8 mouse cellular contexts compared by ENCODE assay signal in the genomic region with DNA sequence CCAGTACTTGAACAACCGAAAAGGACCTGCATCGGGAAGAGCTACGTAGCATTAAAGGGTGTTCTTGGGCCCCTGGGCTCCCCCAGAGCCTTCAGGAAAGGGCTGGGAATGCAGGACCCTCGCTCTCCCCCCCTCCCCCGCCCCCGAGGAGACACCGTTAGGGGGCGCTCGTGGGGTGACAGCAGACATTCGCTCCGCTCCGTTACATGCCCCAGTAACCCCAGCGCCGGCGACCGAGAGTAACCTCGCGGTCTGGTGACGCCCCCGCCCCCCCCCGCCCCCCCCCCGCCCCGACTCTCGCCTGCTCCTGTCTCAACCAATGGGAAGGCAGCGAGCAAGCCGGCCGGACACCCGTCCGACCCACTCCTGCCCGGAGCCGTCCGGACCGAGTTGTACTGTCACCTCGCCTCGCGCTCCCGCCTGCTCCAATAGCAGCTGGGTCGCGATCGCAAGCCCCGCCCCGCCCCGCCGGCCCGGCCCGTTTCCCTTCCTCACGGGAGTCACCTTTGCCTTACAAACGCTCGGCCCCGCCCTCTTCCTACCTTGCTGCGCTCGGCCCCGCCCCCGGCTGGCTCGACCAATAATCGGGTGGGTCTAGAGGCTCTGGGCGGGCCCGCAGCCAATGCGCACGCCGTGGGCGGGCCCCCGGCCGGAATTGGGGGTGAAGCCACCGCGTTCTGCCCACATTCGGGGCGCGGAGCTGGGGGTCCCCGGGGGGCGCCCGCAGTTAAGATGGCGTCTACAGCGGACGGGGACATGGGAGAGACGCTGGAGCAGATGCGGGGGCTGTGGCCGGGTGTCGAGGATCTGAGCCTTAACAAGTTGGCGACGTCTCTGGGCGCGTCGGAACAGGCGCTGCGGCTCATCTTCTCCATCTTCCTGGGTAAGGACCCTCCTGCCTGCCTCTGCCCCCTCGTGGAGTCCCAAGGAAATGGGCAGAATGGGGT. TPM values are rescaled to one million over a fixed set of nuclear protein-coding genes. Genes with fewer than 3 reads are reported as not detected.
DNase-seq lines count a peak whose midpoint lies in the region; ATAC-seq and TF ChIP-seq lines count a peak whose summit lies in the region.

A gene (plus strand): TSS at position 551 of the 947 bp plus-strand sequence.

- H3K9ac ChIP-seq in heart, embryonic 11.5 days (ENCODE audit: low read depth, low read length), result peak within 1 kb of the TSS; percentile 78
- peak within 1 kb of the TSS; percentile 71 for H3K9ac ChIP-seq in kidney, embryonic 16.5 days (replicated peaks; ENCODE audit: low read length)
- peak within 1 kb of the TSS; percentile 93 for H3K9ac ChIP-seq in liver, adult 2 months (ENCODE audit: low read depth, low read length)

- no peaks in the 10 kb centered on the region for H3K27me3 ChIP-seq in C2C12 (ENCODE audit: control insufficient read depth, insufficient read depth, insufficient read length)
- no peaks in the 10 kb centered on the region for H3K27me3 ChIP-seq in erythroblast, embryonic 14.5 days (ENCODE audit: control insufficient read depth)
- no peaks in the 10 kb centered on the region for H3K27me3 ChIP-seq in heart, embryonic 11.5 days (ENCODE audit: control insufficient read depth, insufficient read depth, low read length)
- no peaks in the 10 kb centered on the region for H3K27me3 ChIP-seq in kidney, embryonic 16.5 days (ENCODE audit: insufficient read depth, low read length)
- H3K27me3 ChIP-seq in liver, adult 2 months (ENCODE audit: control insufficient read depth, insufficient read depth, low read length), result no peaks in the 10 kb centered on the region
- H3K27me3 ChIP-seq in myocyte (ENCODE audit: control insufficient read depth, insufficient read depth, insufficient read length), result no peaks in the 10 kb centered on the region
- no peaks in the 10 kb centered on the region for H3K27me3 ChIP-seq in splenic B cell, adult 2 months (ENCODE audit: control insufficient read depth, insufficient read depth, low read length, poor library complexity, severe bottlenecking)

- H3K4me2 ChIP-seq in heart, embryonic 11.5 days, result peak within 1 kb of the TSS; percentile 91
- peak within 1 kb of the TSS; percentile 71 for H3K4me2 ChIP-seq in kidney, embryonic 16.5 days (replicated peaks; ENCODE audit: low read depth, low read length)
- H3K4me2 ChIP-seq in myocyte (ENCODE audit: low read depth), result peak within 1 kb of the TSS; percentile 76

- no peaks in the 10 kb centered on the region for H3K79me3 ChIP-seq in C2C12 (ENCODE audit: low read depth)

- H3K27ac ChIP-seq in heart, embryonic 11.5 days (ENCODE audit: low read depth, low read length), result peak within 1 kb of the TSS; percentile 75
- peak within 1 kb of the TSS; percentile 82 for H3K27ac ChIP-seq in kidney, embryonic 16.5 days (ENCODE audit: low read length)
- peak within 1 kb of the TSS; percentile 97 for H3K27ac ChIP-seq in liver, adult 2 months (replicated peaks; ENCODE audit: insufficient read depth, low read depth, low read length)

- peak; percentile 69 for TF ChIP-seq CTCF in C2C12 (IDR thresholded peaks at IDR 0.05; ENCODE audit: control insufficient read depth, insufficient read depth, insufficient read length)
- TF ChIP-seq CTCF in brain, embryonic 14.5 days (IDR thresholded peaks at IDR 0.05; ENCODE audit: borderline replicate concordance, extremely low read depth, insufficient read depth, insufficient read length), result peak; percentile 68
- peak; percentile 77 for TF ChIP-seq CTCF in liver, adult 2 months (IDR thresholded peaks at IDR 0.05; ENCODE audit: low read depth, low read length)

- H3K36me3 ChIP-seq in C2C12 (ENCODE audit: control insufficient read depth, insufficient read depth) (no peaks in the 10 kb centered on the region), myocyte (ENCODE audit: control insufficient read depth, insufficient read depth) (peaks cover 4% of the 10 kb centered on the region)
- peaks cover 30% of the 10 kb centered on the region for H3K36me3 ChIP-seq in erythroblast, embryonic 14.5 days (ENCODE audit: control insufficient read depth)
- no peaks in the 10 kb centered on the region for H3K36me3 ChIP-seq in heart, embryonic 11.5 days (ENCODE audit: control insufficient read depth, insufficient read depth, low read length)
- no peaks in the 10 kb centered on the region for H3K36me3 ChIP-seq in kidney, embryonic 16.5 days (ENCODE audit: insufficient read depth, low read length)
- H3K36me3 ChIP-seq in liver, adult 2 months (ENCODE audit: control insufficient read depth, insufficient read depth, low read length), result no peaks in the 10 kb centered on the region
- no peaks in the 10 kb centered on the region for H3K36me3 ChIP-seq in splenic B cell, adult 2 months (ENCODE audit: control insufficient read depth, insufficient read depth, low read length, poor library complexity, severe bottlenecking)

- peak within 1 kb of the TSS; percentile 60 for H3K4me3 ChIP-seq in C2C12 (ENCODE audit: insufficient read depth, poor library complexity, severe bottlenecking)
- H3K4me3 ChIP-seq in erythroblast, embryonic 14.5 days (replicated peaks), result peak within 1 kb of the TSS; percentile 100
- H3K4me3 ChIP-seq in heart, embryonic 11.5 days (ENCODE audit: low read depth, low read length), result peak within 1 kb of the TSS; percentile 81
- peak within 1 kb of the TSS; percentile 77 for H3K4me3 ChIP-seq in kidney, embryonic 16.5 days (ENCODE audit: low read length)
- peak within 1 kb of the TSS; percentile 85 for H3K4me3 ChIP-seq in liver, adult 2 months (ENCODE audit: insufficient read depth, low read depth, low read length)
- H3K4me3 ChIP-seq in myocyte, result peak within 1 kb of the TSS; percentile 74

- H3K79me2 ChIP-seq in C2C12 (ENCODE audit: control insufficient read depth, insufficient read depth) (peaks cover 10% of the 10 kb centered on the region), myocyte (ENCODE audit: control insufficient read depth, insufficient read depth) (peaks cover 24% of the 10 kb centered on the region)
- H3K79me2 ChIP-seq in liver, adult 2 months (ENCODE audit: control insufficient read depth, insufficient read depth, low read length), result peaks cover 26% of the 10 kb centered on the region; the same call in 1 of the 2 replicates

- under 1% methylated on average over 50 of the region's 87 CpGs for WGBS in heart, embryonic 11.5 days (ENCODE audit: insufficient replicate concordance)
- 0% methylated on average over 57 of the region's 87 CpGs for WGBS in kidney, embryonic 16.5 days
- WGBS in liver, adult 2 months, result 2% methylated on average over 81 of the region's 87 CpGs

- no peaks in the 10 kb centered on the region for H3K9me3 ChIP-seq in erythroblast, embryonic 14.5 days (ENCODE audit: control insufficient read depth, low read length)
- H3K9me3 ChIP-seq in heart, embryonic 11.5 days (replicated peaks; ENCODE audit: control insufficient read depth, low read length), result no peaks in the 10 kb centered on the region
- H3K9me3 ChIP-seq in kidney, embryonic 16.5 days (ENCODE audit: low read length), result no peaks in the 10 kb centered on the region

- peaks cover 60% of the 10 kb centered on the region for H3K4me1 ChIP-seq in erythroblast, embryonic 14.5 days (ENCODE audit: control insufficient read depth)
- peaks cover 4% of the 10 kb centered on the region; the same call in 1 of the 2 replicates for H3K4me1 ChIP-seq in heart, embryonic 11.5 days (ENCODE audit: control insufficient read depth, insufficient read depth, low read length)
- peaks cover 9% of the 10 kb centered on the region; the same call in 1 of the 2 replicates for H3K4me1 ChIP-seq in kidney, embryonic 16.5 days (ENCODE audit: insufficient read depth, low read length)
- H3K4me1 ChIP-seq in liver, adult 2 months (ENCODE audit: control insufficient read depth, insufficient read depth, low read length), result peaks cover 24% of the 10 kb centered on the region

- peak; percentile 98 for DNase-seq in brain, embryonic 14.5 days (ENCODE audit: low read depth)
- peak; percentile 87 for DNase-seq in liver, adult 2 months (ENCODE audit: extremely low read depth, low read depth, low spot score)
- DNase-seq in splenic B cell, adult 2 months (ENCODE audit: low read depth, low spot score), result peak; percentile 99

- peak within 1 kb of the TSS; percentile 61 for H3ac ChIP-seq in C2C12 (ENCODE audit: control insufficient read depth, insufficient read length, low read depth)
- H3ac ChIP-seq in myocyte (ENCODE audit: control insufficient read depth, insufficient read length), result peak within 1 kb of the TSS; percentile 13

- peak; percentile 99 for ATAC-seq in heart, embryonic 11.5 days (replicated peaks; ENCODE audit: insufficient number of reproducible peaks, low FRiP score, low TSS enrichment)
- ATAC-seq in kidney, embryonic 16.5 days (ENCODE audit: low FRiP score, low TSS enrichment), result peak; percentile 97

- TF ChIP-seq POLR2A in brain, embryonic 14.5 days (IDR thresholded peaks at IDR 0.05; ENCODE audit: borderline replicate concordance, extremely low read depth, insufficient read depth, insufficient read length, poor library complexity, severe bottlenecking), result peak; percentile 28; the same call in 1 of the 2 replicates
- TF ChIP-seq POLR2A in liver, adult 2 months (IDR thresholded peaks at IDR 0.05; ENCODE audit: extremely low read depth, insufficient read depth, low read length), result peak; percentile 88
- peak; percentile 38 for TF ChIP-seq POLR2A in myocyte (IDR thresholded peaks at IDR 0.05; ENCODE audit: insufficient read length, low read depth)

TF ChIP-seq in C2C12, 6 proteins besides CTCF, POLR2A, EP300 and RAD21 (continues in another document):
- TF ChIP-seq MYOD1 (IDR thresholded peaks at IDR 0.05; ENCODE audit: control insufficient read depth, insufficient read length, low read depth), result no peak
- no peak for TF ChIP-seq MYOG (IDR thresholded peaks at IDR 0.05; ENCODE audit: control insufficient read depth, extremely low read depth, insufficient read length)
- TF ChIP-seq CEBPB (IDR thresholded peaks at IDR 0.05; ENCODE audit: low read depth), result no peak
- TF ChIP-seq FOSL1 (IDR thresholded peaks at IDR 0.05; ENCODE audit: insufficient read depth, low read length, poor library complexity, severe bottlenecking), result no peak

TF ChIP-seq in myocyte, 11 proteins besides CTCF, POLR2A, EP300 and RAD21:
- peak in 1 of 3 experiments; percentile 42 for TF ChIP-seq MYOD1 (IDR thresholded peaks at IDR 0.05; ENCODE audit: control insufficient read depth in 1 of 3, insufficient read length in 2 of 3, low read depth in 2 of 3)
- TF ChIP-seq SRF (IDR thresholded peaks at IDR 0.05; ENCODE audit: control insufficient read depth, insufficient read length, low read depth), result no peak

RNA-seq across cellular contexts. Expression of the gene that starts here (rescaled TPM):
- polyA plus RNA-seq in C2C12 (2012; fragmentation: generic; extraction: Trizol) (55.4 TPM), myocyte (2012; fragmentation: generic; extraction: Trizol) (138 TPM)
- 54.8 and 58.7 TPM in 2 replicates for polyA plus RNA-seq in brain, embryonic 14.5 days (2012; rRNA removed)
- polyA plus RNA-seq in erythroblast, embryonic 14.5 days (2012), result 15.9 and 16.0 TPM in 2 replicates
- 35.5 and 41.1 TPM in 2 replicates for polyA plus RNA-seq in heart, embryonic 11.5 days (2014; fragmentation: Nextera tagmentation; extraction: Ambion mirVana)
- polyA plus RNA-seq in kidney, embryonic 16.5 days (2015; fragmentation: Nextera tagmentation; extraction: Ambion mirVana), result 88.6 and 97.2 TPM in 2 replicates
- total RNA-seq in liver, adult 2 months (2014; rRNA removed), result 72.4 and 99.9 TPM in 2 replicates
- 172 and 188 TPM in 2 replicates for polyA plus RNA-seq in liver, adult 2 months (2012; rRNA removed)

Comparison
In these comparisons a context has a peak if more than half of its experiments do, and no peak if none do; other contexts are left out.
1. Peak in every context shown above with its lines: DNase-seq, ATAC-seq, H3K4me3 ChIP-seq and H3K27ac ChIP-seq.
2. POLR2A ChIP-seq: peak in every context shown above with its lines; median percentile 88 in liver, adult 2 months; 38 in myocyte; 28 in brain, embryonic 14.5 days.